Mouse (Mus musculus): Measurements from ENCODE around the gene Cnksr1.

GRCm38 (mm10) chr4:134253722-134254324, 15.6 kb upstream of the Cnksr1 start, which contains the start of gene Grrp1:
- TF ChIP-seq HCFC1 (IDR thresholded peaks at IDR 0.05; ENCODE audit: borderline replicate concordance, insufficient read depth, low read length): no peak
- no peak for TF ChIP-seq CHD2 (IDR thresholded peaks at IDR 0.05; ENCODE audit: low read depth, low read length)
- TF ChIP-seq ZC3H11A (IDR thresholded peaks at IDR 0.05; ENCODE audit: borderline replicate concordance, low read depth, low read length): no peak
- no peak for TF ChIP-seq ZNF384 (IDR thresholded peaks at IDR 0.05; ENCODE audit: low read depth, low read length)
- no peak for TF ChIP-seq MAFK (IDR thresholded peaks at IDR 0.05; ENCODE audit: insufficient read depth, low read depth, low read length)

Data from ES-E14 (cell line).